Mouse (Mus musculus) small intestine, adult 2 months (tissue): ENCODE results near the gene Ascc3.

ENCODE experiments used
- CTCF ChIP-seq: fragments of 200-500 bp; IDR thresholded peaks from 2 replicates; pipeline ENCODE4 v1.5.1; 2012; ENCODE audit warnings: low read depth, mild to moderate bottlenecking, control low read depth, inconsistent platforms, low read length, moderate library complexity, mixed read lengths; ENCODE audit not compliant: insufficient replicate concordance, insufficient read length; ENCODE audit errors: extremely low read depth
- POLR2A ChIP-seq: fragments of 200-500 bp; IDR thresholded peaks from 2 replicates; pipeline ENCODE4 v1.6.1; 2012; ENCODE audit warnings: low read depth, mild to moderate bottlenecking, control low read depth, inconsistent platforms, low read length, moderate library complexity

DNA sequence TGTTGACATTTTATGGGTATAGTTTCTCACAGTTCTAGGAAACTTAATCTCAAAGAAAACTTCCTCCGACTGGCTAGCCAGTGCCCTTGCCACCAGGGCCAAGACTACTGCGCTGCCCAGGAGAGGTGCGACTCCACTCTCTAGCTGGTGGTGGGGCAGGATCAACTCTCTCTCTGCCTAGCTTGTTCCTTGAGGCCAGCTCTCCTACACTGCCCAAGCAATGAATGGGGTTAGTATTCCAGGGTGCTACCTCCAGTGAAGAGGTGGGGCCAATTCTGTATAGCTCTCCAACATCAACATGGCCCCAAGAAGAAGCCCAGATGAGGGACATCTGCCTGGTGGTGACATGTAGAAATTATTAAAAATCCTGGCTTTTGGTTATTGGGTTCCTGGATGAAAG is 61.1 kb downstream of the Ascc3 start:
- TF ChIP-seq CTCF = no peak
- no peak for TF ChIP-seq POLR2A
